Mouse (Mus musculus) liver, postnatal 0 days (tissue): ENCODE results near the gene Fbxo36.

Experiments used
- CTCF ChIP-seq: sonication (generic); IDR thresholded peaks from 2 replicates; pipeline ENCODE4 v1.5.1; 2016; ENCODE audit warnings: antibody characterized with exemption, low read depth
- EP300 ChIP-seq: IDR thresholded peaks from 2 replicates; pipeline ENCODE4 v1.6.1; 2016; ENCODE audit warnings: antibody characterized with exemption, low read depth, mild to moderate bottlenecking

DNA sequence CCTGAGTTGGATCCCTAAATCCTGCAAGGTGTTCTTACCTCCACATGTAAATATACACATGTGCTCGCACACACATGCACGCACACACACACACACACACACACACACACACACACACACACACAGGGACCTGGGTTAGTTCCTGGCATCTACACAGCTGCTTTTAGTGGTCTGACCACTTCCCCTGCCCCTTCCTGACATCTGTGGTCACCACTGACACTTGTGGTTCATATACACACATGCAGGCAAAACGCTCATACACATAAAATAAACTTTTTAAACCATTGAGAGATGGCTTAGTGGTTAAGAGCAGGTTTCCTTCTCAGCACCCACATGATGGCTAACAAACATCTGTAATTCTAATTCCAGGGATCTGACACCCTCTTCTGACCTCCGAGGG is 75.4 kb downstream of the Fbxo36 start:
- TF ChIP-seq CTCF, result no peak
- no peak for TF ChIP-seq EP300
